Mouse (Mus musculus): ENCODE measurements around the gene Plekhg3.
A peak's percentile ranks its signal among the peaks of the same experiment; 100 is the strongest.

Plekhg3 gene

GRCm38 (mm10) chr12:76527245-76527881 lies 3.3 kb upstream of the Plekhg3 start:
- no peak for DNase-seq (ENCODE audit: low spot score in 2 of 2)

- no peak for DNase-seq (ENCODE audit: low spot score in 2 of 2)
Measured at GRCm38 (mm10) chr12:76528766-76529165, 1.9 kb upstream of the Plekhg3 start.

DNA sequence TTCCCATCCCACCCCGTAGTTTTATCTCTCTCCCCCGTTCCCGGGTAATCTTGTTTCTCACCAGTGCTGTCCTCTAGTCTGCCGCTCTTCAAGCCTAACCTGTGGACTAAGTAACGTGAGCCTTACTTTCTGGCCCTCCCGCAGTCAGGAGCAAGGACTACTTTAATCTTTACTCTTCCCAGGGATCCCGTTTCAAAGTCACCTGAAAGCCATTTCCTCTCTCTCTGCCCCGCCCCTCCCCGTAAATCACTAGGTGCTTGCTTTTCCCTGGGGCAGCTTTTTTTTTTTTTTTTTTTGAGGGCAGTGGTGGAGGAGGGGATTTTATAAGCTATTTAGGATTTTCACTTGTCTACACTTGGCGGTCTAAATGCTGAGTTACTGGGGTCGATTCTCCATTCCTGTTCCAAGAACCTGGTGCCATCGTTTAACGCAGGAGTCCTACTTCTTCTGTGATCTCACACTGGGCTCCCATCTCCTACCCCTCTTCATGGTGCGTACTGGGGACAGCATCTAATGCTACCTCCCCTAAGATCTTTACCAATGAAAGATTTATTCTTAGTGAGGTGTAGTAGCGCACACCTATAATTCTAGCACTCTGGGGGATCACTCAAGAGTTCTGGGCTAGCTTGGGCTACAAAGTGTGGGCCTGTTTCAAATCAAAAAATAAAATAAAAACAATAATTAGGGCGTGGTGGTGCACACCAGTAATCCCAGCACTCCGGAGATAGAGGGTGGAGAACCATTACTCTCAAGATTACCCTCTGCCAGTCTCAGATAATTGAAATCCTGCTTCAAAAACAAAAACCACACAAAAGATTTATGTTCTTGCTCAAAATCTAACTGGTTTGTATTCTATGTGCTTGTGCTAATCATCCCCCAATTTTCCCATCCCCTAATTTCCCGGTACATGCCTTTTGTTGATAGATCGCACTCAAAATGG lies 1.6 kb downstream of the Plekhg3 start:
- DNase-seq (ENCODE audit: low spot score in 2 of 2), result no peak

DNA sequence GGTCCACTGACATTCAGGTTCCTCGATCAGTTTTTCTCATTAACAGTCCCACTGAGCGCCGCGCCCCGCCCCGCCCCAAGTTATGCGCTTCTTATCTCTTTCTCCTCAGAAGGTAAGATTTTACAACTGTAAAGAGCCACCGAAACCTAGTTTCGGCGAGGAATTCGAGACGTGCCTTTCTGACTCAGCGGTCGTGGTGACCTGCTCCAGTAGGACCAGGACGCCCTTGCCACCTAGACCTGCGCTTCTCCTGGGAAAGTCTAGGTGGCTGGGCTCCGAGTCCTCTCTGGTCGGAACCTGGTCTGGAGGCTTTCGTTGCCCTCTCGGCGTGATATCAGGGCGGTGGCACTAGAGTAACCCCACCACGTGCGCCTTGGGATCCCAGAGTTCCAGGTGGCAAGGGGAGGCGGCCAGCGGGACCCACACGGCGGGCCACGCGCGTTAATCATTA lies 2.3 kb downstream of the Plekhg3 start:
- DNase-seq (ENCODE audit: low spot score in 2 of 2), result no peak

- peak in 1 of 2 experiments; percentile 31 for DNase-seq (ENCODE audit: low spot score in 2 of 2)
Measured at GRCm38 (mm10) chr12:76533377-76534222, 2.9 kb downstream of the Plekhg3 start.

GRCm38 (mm10) chr12:76534233-76534632 lies 3.5 kb downstream of the Plekhg3 start:
- no peak for DNase-seq (ENCODE audit: low spot score in 2 of 2)

- DNase-seq (ENCODE audit: low spot score in 2 of 2), result no peak
Measured at GRCm38 (mm10) chr12:76534641-76535283, 4.1 kb downstream of the Plekhg3 start.

DNA sequence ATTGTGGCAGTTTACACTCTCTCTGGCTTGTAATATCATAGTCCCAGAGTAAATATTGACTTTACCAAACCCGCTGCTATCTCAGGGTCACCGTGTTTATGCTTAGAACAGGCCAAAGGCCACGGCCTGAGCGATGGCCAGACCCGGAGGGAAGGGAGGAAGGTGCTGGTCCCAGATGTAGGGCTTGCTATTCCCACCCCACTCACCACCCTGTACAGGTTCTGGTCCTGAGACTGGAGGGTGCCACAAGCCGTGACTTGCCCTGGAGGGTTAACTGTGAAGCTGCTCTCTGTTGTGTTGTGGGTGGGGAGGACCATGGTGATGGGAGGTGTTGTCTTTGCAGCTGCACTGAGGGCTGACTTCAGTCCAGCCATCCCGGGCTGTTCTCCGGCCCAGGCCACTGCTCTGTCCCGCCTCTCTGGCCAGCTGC lies 4.8 kb downstream of the Plekhg3 start:
- no peak for DNase-seq (ENCODE audit: low spot score in 2 of 2)

DNA sequence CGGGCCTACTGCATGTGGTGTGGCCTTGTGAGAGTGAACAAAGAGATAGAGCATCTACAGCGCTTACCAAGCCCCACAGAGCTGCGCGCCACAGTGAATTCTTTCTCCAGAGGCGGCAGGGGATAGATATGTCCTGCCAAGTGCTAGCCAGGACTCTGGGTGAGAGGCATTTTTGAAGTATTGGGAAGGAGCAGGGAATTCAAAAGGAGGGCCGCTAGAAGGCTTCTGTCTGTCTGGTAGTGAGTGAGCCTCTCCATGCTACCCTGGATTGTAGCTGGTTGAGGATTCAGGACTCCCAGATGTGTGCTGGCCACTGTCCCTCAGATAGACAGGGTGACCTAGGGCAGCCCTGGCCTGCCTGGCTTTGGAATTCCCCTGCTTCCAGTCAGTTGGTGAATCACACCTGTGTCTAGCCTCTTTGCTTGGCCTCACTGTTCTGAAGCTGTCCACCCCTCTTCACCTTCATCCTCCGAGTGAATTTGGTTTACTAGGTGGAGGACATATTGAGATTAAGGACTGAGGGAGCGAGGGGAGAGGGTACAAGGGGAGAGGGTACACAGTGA lies 6.0 kb downstream of the Plekhg3 start:
- no peak for DNase-seq (ENCODE audit: low spot score in 2 of 2)

- no peak for DNase-seq (ENCODE audit: low spot score in 2 of 2)
Measured at GRCm38 (mm10) chr12:76537434-76537833, 6.7 kb downstream of the Plekhg3 start.

GRCm38 (mm10) chr12:76540169-76540568 lies 9.5 kb downstream of the Plekhg3 start:
- DNase-seq (ENCODE audit: low spot score in 2 of 2), result no peak

DNA sequence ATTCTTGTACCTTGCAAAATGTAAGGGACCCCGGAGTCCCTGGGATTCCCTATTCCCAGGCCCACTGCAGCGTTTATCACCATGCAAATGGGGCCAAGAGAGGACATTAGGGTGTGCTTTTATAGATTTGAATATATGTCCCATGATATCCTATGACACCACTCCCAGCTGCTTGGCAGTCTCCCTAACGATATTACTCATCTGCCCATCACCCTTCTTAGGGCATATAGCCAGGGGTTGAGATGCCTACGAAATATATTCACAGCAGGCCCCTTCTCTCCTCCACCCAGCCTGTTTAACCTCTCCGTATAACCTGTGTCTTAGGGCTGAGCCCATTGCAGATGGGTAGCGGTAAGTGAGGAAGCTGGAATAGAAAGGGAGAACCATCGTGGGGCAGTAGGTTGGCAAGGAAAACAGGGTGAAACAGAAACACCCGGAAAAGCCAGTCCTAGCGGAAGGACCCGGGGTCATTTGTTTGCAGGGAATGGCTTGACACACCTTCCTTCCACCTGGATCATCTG lies 10.1 kb downstream of the Plekhg3 start:
- no peak for DNase-seq (ENCODE audit: low spot score in 2 of 2)

- DNase-seq (ENCODE audit: low spot score in 2 of 2), result no peak
Measured at GRCm38 (mm10) chr12:76541475-76541874, 10.8 kb downstream of the Plekhg3 start.

GRCm38 (mm10) chr12:76541879-76542278 lies 11.2 kb downstream of the Plekhg3 start:
- DNase-seq (ENCODE audit: low spot score in 2 of 2), result no peak

DNA sequence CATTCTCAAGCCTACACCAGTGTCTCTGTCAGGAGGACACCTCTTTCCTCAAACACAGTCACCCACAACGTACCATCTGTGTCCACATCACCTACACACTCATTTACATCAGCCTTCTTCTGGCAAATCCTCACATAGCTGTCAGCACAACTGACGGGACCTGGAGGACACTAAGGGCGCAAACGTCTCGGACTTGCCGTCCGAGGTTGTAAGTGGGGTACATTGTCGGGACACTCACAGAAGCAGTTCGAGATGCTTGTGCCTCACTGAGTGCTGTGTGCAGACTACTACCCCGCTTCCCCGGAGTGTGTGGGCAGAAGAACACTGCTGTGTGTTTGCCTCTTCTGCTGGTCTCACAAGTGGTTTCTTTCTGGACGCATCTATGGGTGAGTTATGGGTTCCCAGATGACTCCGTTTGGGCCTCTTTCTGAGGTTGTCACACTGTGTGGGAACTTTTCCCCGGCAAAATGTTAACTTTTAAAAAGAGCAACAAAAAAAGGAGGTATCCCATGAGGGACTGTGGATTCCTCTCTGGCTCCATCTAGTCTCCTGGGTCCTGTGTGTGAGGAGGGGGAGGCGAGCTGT lies 15.2 kb downstream of the Plekhg3 start:
- DNase-seq (ENCODE audit: low spot score in 2 of 2), result no peak

GRCm38 (mm10) chr12:76546383-76547276 lies 15.9 kb downstream of the Plekhg3 start:
- DNase-seq (ENCODE audit: low spot score in 2 of 2), result peak in 1 of 2 experiments; percentile 28

GRCm38 (mm10) chr12:76547409-76548081 lies 16.9 kb downstream of the Plekhg3 start:
- DNase-seq (ENCODE audit: low spot score in 2 of 2), result no peak

DNA sequence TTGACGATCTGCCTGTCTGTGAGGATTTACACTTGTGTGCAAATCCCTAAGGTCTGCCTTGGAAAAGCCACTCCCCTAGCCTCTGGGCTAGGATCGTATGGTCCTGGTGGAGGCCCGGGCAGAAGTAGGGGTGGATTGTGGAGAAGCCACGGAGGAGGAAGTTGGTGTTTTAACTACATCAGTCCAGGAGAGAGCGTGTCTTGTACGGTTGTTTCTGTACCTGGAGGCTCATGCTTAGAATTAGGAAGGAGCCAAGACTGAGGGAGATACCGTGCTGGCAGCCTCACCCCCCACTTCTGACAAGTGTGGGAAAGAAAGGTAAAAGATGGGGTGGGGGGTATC lies 17.4 kb downstream of the Plekhg3 start:
- no peak for DNase-seq (ENCODE audit: low spot score in 2 of 2)

- DNase-seq (ENCODE audit: low spot score in 2 of 2), result no peak
Measured at GRCm38 (mm10) chr12:76549203-76549602, 18.5 kb downstream of the Plekhg3 start.
